Mouse (Mus musculus) stomach, embryonic 15.5 days (tissue): ENCODE measurements around the gene Ralgps2. TPM values are rescaled to one million over a fixed set of nuclear protein-coding genes. Genes with fewer than 3 reads are reported as not detected.
A peak's percentile ranks its signal among the peaks of the same experiment; 100 is the strongest.

Source experiments
- ATAC-seq: fragments of 200-750 bp; cut with Nextera tagmentation; 2 replicates; pipeline ENCODE4 v1.8.0; 2017; ENCODE audit warnings: low read depth, moderate number of reproducible peaks, moderate TSS enrichment; ENCODE audit not compliant: insufficient read depth, low FRiP score
- H3K27ac ChIP-seq: fragments of 300-500 bp; sonication (generic); 2 replicates; pipeline ENCODE4 v1.5.1; 2015; ENCODE audit warnings: mild to moderate bottlenecking, inconsistent platforms
- H3K27me3 ChIP-seq: fragments of 300-500 bp; sonication (generic); replicated peaks from 2 replicates; pipeline ENCODE4 v1.6.1; 2015; ENCODE audit warnings: inconsistent platforms
- H3K36me3 ChIP-seq: fragments of 300-500 bp; sonication (generic); 2 replicates; pipeline ENCODE4 v1.6.1; 2015; ENCODE audit warnings: inconsistent platforms
- H3K4me1 ChIP-seq: fragments of 300-500 bp; sonication (generic); 2 replicates; pipeline ENCODE4 v1.6.1; 2015; ENCODE audit warnings: inconsistent platforms
- H3K4me2 ChIP-seq: fragments of 300-500 bp; sonication (generic); 2 replicates; pipeline ENCODE4 v1.6.1; 2015; ENCODE audit warnings: mild to moderate bottlenecking, inconsistent platforms
- H3K4me3 ChIP-seq: fragments of 300-500 bp; sonication (generic); replicated peaks from 2 replicates; pipeline ENCODE4 v1.5.1; 2015; ENCODE audit warnings: inconsistent platforms
- H3K9ac ChIP-seq: fragments of 300-500 bp; sonication (generic); 2 replicates; pipeline ENCODE4 v1.6.1; 2015; ENCODE audit warnings: inconsistent platforms
- H3K9me3 ChIP-seq: fragments of 300-500 bp; sonication (generic); 2 replicates; pipeline ENCODE4 v1.6.1; 2016; ENCODE audit warnings: inconsistent platforms
- WGBS: fragments of 180-500 bp; shearing (Covaris S2); methylation state at CpG from one replicate; pipeline ENCODE4 v1.1.7; 2015; 5-methylcytosine and 5-hydroxymethylcytosine counted together
- polyA plus RNA-seq: library from polyadenylated mRNA; unstranded; fragments of >200 nt; fragmentation: Nextera tagmentation; extraction: Ambion mirVana; gene quantifications from 2 replicates; pipeline ENCODE4 v1.2.1, GENCODE M21; 2015

Gene Ralgps2
- polyA plus RNA-seq, 1 experiment from 2014 or later, result 50.1 TPM

- Histone ChIP-seq H3K27ac (no peak overlapping the region), H3K27me3 (no peaks in the 10 kb centered on the region), H3K4me2 (no peak overlapping the region), H3K36me3 (no peaks in the 10 kb centered on the region), H3K9me3 (no peaks in the 10 kb centered on the region), H3K4me1 (no peaks in the 10 kb centered on the region), H3K4me3 (no peak overlapping the region), H3K9ac (no peak overlapping the region)
- ATAC-seq, result no peak
- WGBS, result 74% methylated on average over 7 of the region's 7 CpGs
These were observed 31.9 kb upstream of the Ralgps2 start for GRCm38 (mm10) chr1:156971206-156971811.

- no peaks in the 10 kb centered on the region for H3K4me1 ChIP-seq
- no peaks in the 10 kb centered on the region for H3K9me3 ChIP-seq
- WGBS, result 51% methylated on average over 6 of the region's 6 CpGs
- H3K36me3 ChIP-seq, result no peaks in the 10 kb centered on the region
- no peaks in the 10 kb centered on the region for H3K27me3 ChIP-seq
- H3K4me3 ChIP-seq, result no peak overlapping the region
- no peak overlapping the region for H3K9ac ChIP-seq
- H3K27ac ChIP-seq, result no peak overlapping the region
- ATAC-seq, result no peak
- H3K4me2 ChIP-seq, result no peak overlapping the region
These were observed 31.2 kb upstream of the Ralgps2 start for GRCm38 (mm10) chr1:156970641-156971040.

GRCm38 (mm10) chr1:156968107-156968506 is 28.7 kb upstream of the Ralgps2 start:
- no peaks in the 10 kb centered on the region for H3K36me3 ChIP-seq
- no peak overlapping the region for H3K4me3 ChIP-seq
- WGBS, result 68% methylated on average over 7 of the region's 7 CpGs
- H3K27ac ChIP-seq, result no peak overlapping the region
- H3K4me2 ChIP-seq, result no peak overlapping the region
- H3K27me3 ChIP-seq, result no peaks in the 10 kb centered on the region
- H3K4me1 ChIP-seq, result no peaks in the 10 kb centered on the region
- ATAC-seq, result no peak
- H3K9ac ChIP-seq, result no peak overlapping the region
- no peaks in the 10 kb centered on the region for H3K9me3 ChIP-seq

- H3K9me3 ChIP-seq, result no peaks in the 10 kb centered on the region
These were observed 25.1 kb upstream of the Ralgps2 start for GRCm38 (mm10) chr1:156964586-156964932.

GRCm38 (mm10) chr1:156963871-156964585 is 24.6 kb upstream of the Ralgps2 start:
- Histone ChIP-seq H3K4me3 (no peak overlapping the region), H3K9me3 (no peaks in the 10 kb centered on the region), H3K4me1 (no peaks in the 10 kb centered on the region), H3K36me3 (no peaks in the 10 kb centered on the region), H3K27ac (no peak overlapping the region), H3K27me3 (no peaks in the 10 kb centered on the region), H3K9ac (no peak overlapping the region), H3K4me2 (no peak overlapping the region)
- 31% methylated on average over 7 of the region's 7 CpGs for WGBS
- no peak; the same call in 1 of the 2 replicates for ATAC-seq

More at GRCm38 (mm10) chr1:156964586-156964932, 25.1 kb upstream of the Ralgps2 start:
- H3K4me1 ChIP-seq, result no peaks in the 10 kb centered on the region
- 59% methylated on average over 4 of the region's 4 CpGs for WGBS
- H3K27me3 ChIP-seq, result no peaks in the 10 kb centered on the region
- no peak; the same call in 1 of the 2 replicates for ATAC-seq
- H3K4me2 ChIP-seq, result no peak overlapping the region
- no peak overlapping the region for H3K27ac ChIP-seq
- no peaks in the 10 kb centered on the region for H3K36me3 ChIP-seq
- H3K9ac ChIP-seq, result no peak overlapping the region
- no peak overlapping the region for H3K4me3 ChIP-seq

GRCm38 (mm10) chr1:156961481-156962265 is 22.2 kb upstream of the Ralgps2 start:
- H3K9me3 ChIP-seq, result no peaks in the 10 kb centered on the region
- H3K4me1 ChIP-seq, result no peaks in the 10 kb centered on the region; the same call in 1 of the 2 replicates
- H3K4me2 ChIP-seq, result no peak overlapping the region
- no peak overlapping the region for H3K27ac ChIP-seq
- H3K4me3 ChIP-seq, result no peak overlapping the region
- WGBS, result 54% methylated on average over 8 of the region's 8 CpGs
- H3K9ac ChIP-seq, result no peak overlapping the region
- H3K27me3 ChIP-seq, result no peaks in the 10 kb centered on the region
- no peaks in the 10 kb centered on the region for H3K36me3 ChIP-seq
- ATAC-seq, result no peak

- Histone ChIP-seq H3K27ac (no peak overlapping the region), H3K9me3 (no peaks in the 10 kb centered on the region), H3K4me3 (no peak overlapping the region), H3K4me2 (no peak overlapping the region), H3K27me3 (no peaks in the 10 kb centered on the region), H3K4me1 (peaks cover 4% of the 10 kb centered on the region; the same call in 1 of the 2 replicates), H3K9ac (no peak overlapping the region), H3K36me3 (no peaks in the 10 kb centered on the region)
- no peak for ATAC-seq
- WGBS, result 55% methylated on average over 5 of the region's 5 CpGs
These were observed 19.6 kb upstream of the Ralgps2 start for GRCm38 (mm10) chr1:156959004-156959403.

- Histone ChIP-seq H3K4me2 (no peak overlapping the region), H3K9ac (no peak overlapping the region), H3K27me3 (no peaks in the 10 kb centered on the region), H3K27ac (no peak overlapping the region), H3K4me3 (no peak overlapping the region), H3K4me1 (peaks cover 4% of the 10 kb centered on the region; the same call in 1 of the 2 replicates), H3K9me3 (no peaks in the 10 kb centered on the region), H3K36me3 (no peaks in the 10 kb centered on the region)
- ATAC-seq, result no peak
- WGBS, result 73% methylated on average over 3 of the region's 3 CpGs
These were observed 17.9 kb upstream of the Ralgps2 start for GRCm38 (mm10) chr1:156957360-156957759.

GRCm38 (mm10) chr1:156955926-156956760 is 16.7 kb upstream of the Ralgps2 start:
- H3K36me3 ChIP-seq, result no peaks in the 10 kb centered on the region
- 47% methylated on average over 17 of the region's 17 CpGs for WGBS
- no peaks in the 10 kb centered on the region for H3K27me3 ChIP-seq
- H3K4me3 ChIP-seq, result no peak overlapping the region
- peaks cover 4% of the 10 kb centered on the region; the same call in 1 of the 2 replicates for H3K4me1 ChIP-seq
- 0 out of 2 replicates have a peak overlapping the region, but pooled peaks have one; percentile 25 for H3K4me2 ChIP-seq
- H3K27ac ChIP-seq, result no peak overlapping the region
- no peaks in the 10 kb centered on the region for H3K9me3 ChIP-seq
- H3K9ac ChIP-seq, result no peak overlapping the region
- peak; percentile 70 for ATAC-seq

- no peak for ATAC-seq
- Histone ChIP-seq H3K36me3 (no peaks in the 10 kb centered on the region), H3K27ac (no peak overlapping the region), H3K4me3 (no peak overlapping the region), H3K9me3 (no peaks in the 10 kb centered on the region), H3K9ac (no peak overlapping the region), H3K27me3 (no peaks in the 10 kb centered on the region), H3K4me1 (peaks cover 4% of the 10 kb centered on the region; the same call in 1 of the 2 replicates), H3K4me2 (no peak overlapping the region)
- 96% methylated on average over 12 of the region's 12 CpGs for WGBS
These were observed 14.8 kb upstream of the Ralgps2 start for GRCm38 (mm10) chr1:156954216-156954615.

GRCm38 (mm10) chr1:156950354-156950753 is 10.9 kb upstream of the Ralgps2 start:
- Histone ChIP-seq H3K4me1 (no peaks in the 10 kb centered on the region), H3K36me3 (no peaks in the 10 kb centered on the region), H3K9me3 (no peaks in the 10 kb centered on the region), H3K27me3 (no peaks in the 10 kb centered on the region), H3K27ac (no peak overlapping the region), H3K4me2 (no peak overlapping the region), H3K9ac (no peak overlapping the region), H3K4me3 (no peak overlapping the region)
- 33% methylated on average over 5 of the region's 5 CpGs for WGBS
- ATAC-seq, result no peak
